Mouse (Mus musculus): ENCODE measurements around the gene Tatdn3. TPM values are rescaled to one million over a fixed set of nuclear protein-coding genes. Genes with fewer than 3 reads are reported as not detected.
"Not testable (repeated sequence)": the region's sequence is repeated elsewhere in the genome, so short reads cannot be mapped to it uniquely, and the experiment has no call there.

The Tatdn3 gene
- total RNA-seq, 2 experiments from 2014 or later, result 23.3 to 33.6 TPM

GRCm38 (mm10) chr1:191042106-191042505 lies 20.6 kb downstream of the Tatdn3 start:
- no peak for ATAC-seq (replicated peaks; ENCODE audit: low FRiP score, low TSS enrichment, poor library complexity, severe bottlenecking)

- ATAC-seq (replicated peaks; ENCODE audit: low FRiP score, low TSS enrichment, poor library complexity, severe bottlenecking), result no peak
Measured at GRCm38 (mm10) chr1:191041352-191041751, 21.4 kb downstream of the Tatdn3 start.

DNA sequence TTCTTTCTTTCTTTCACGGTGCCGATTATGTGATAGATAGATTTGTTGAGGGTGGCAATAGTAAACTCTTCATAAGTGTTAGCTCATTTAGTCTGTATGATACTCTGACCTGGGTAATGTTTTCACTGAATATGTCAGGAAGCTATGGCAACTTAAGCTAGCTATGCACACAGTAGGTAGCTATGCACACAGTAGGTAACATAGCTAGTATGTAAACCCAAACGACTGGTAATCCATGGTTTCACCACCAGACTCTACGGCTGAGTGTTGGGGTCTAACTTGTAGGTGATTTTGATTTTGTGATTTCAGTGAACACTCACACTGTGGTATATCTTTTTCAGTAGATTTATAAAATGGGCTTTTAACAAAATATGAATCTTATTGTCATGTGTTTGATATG lies 24.7 kb downstream of the Tatdn3 start:
- no peak for ATAC-seq (replicated peaks; ENCODE audit: low FRiP score, low TSS enrichment, poor library complexity, severe bottlenecking)

- ATAC-seq (replicated peaks; ENCODE audit: low FRiP score, low TSS enrichment, poor library complexity, severe bottlenecking), result no peak
Measured at GRCm38 (mm10) chr1:191036554-191037334, 26.0 kb downstream of the Tatdn3 start, which contains the start of gene Spata45. TSS of gene Spata45 (plus strand) at chr1:191036639.

GRCm38 (mm10) chr1:191035649-191036048 lies 27.1 kb downstream of the Tatdn3 start:
- no peak for ATAC-seq (replicated peaks; ENCODE audit: low FRiP score, low TSS enrichment, poor library complexity, severe bottlenecking)

- not testable (repeated sequence) for ATAC-seq (replicated peaks; ENCODE audit: low FRiP score, low TSS enrichment, poor library complexity, severe bottlenecking)
Measured at GRCm38 (mm10) chr1:191030922-191031425, 31.8 kb downstream of the Tatdn3 start.

DNA sequence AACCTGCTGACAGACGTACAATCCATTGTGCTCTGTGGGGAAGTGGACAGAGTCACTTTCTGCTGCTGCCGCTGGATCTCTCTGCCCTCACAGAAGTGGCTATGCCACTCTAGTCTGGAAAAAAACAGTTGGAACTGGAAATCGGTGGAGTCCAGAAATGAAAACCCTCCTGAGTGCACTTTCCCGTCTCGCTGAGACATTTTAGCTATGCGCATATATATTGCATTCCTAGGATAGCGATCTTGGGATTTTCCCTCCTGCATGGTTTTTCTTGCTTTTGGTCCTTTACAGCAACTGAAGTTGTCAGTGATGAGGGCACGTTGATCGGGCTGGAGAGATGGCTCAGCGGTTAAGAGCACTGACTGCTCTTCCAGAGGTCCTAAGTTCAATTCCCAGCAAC lies 32.5 kb downstream of the Tatdn3 start:
- no peak for ATAC-seq (replicated peaks; ENCODE audit: low FRiP score, low TSS enrichment, poor library complexity, severe bottlenecking)

- peak; percentile 95 for ATAC-seq (replicated peaks; ENCODE audit: low FRiP score, low TSS enrichment, poor library complexity, severe bottlenecking)
Measured at GRCm38 (mm10) chr1:191026021-191026713, 36.6 kb downstream of the Tatdn3 start, which contains the start of gene Flvcr1. TSS of gene Flvcr1 (minus strand) at chr1:191026158.

DNA sequence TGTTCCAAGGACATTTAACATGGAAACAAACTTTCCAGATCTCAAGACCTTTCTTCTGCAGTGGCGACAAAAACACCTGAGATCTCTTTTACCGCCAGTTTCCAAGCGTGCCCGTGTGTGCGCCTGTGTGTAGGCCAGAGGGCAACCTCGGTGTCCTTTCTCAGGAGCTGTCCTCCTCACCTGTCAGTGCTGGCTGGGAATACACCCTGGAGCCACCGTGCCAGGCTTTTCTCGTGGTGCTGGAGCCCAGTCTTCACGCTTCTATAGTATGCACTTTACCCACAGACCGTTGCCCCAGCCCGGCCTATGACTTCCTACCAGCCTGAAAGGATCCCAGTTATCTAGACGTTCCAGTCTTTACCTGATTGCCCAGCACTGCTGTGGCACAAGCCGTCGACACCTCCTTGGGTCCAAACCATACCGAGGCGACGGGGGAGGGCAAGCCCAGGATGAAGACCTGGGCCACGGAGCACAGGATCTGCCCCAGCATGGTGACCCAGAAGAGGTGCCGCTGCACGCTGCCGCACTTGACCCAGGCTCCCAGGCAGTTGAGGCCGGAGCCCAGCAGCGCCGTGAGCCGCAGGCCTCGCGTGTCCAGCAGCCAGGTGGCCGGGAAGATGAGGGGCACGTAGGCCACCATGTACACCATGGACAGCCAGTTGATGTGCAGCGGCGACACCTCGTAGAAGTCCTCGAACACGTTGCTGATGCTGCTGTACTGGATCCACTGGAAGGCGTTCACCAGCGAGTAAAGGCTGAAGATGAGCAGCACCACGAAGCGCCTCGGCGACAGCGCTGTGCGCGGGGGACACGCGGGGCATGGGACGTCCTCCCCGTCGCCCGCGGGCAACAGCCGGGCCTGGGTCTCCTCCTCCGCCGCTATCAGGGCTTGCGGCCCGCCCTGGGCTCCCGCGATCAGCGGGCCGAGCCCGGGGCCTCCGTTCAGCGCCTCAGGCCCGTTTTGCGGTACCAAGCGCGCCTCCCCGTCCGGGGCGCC lies 37.4 kb downstream of the Tatdn3 start:
- ATAC-seq (replicated peaks; ENCODE audit: low FRiP score, low TSS enrichment, poor library complexity, severe bottlenecking), result peak; percentile 47

GRCm38 (mm10) chr1:191023806-191024205 lies 38.9 kb downstream of the Tatdn3 start:
- not testable (repeated sequence) for ATAC-seq (replicated peaks; ENCODE audit: low FRiP score, low TSS enrichment, poor library complexity, severe bottlenecking)

- no peak for ATAC-seq (replicated peaks; ENCODE audit: low FRiP score, low TSS enrichment, poor library complexity, severe bottlenecking)
Measured at GRCm38 (mm10) chr1:191023140-191023539, 39.6 kb downstream of the Tatdn3 start.

DNA sequence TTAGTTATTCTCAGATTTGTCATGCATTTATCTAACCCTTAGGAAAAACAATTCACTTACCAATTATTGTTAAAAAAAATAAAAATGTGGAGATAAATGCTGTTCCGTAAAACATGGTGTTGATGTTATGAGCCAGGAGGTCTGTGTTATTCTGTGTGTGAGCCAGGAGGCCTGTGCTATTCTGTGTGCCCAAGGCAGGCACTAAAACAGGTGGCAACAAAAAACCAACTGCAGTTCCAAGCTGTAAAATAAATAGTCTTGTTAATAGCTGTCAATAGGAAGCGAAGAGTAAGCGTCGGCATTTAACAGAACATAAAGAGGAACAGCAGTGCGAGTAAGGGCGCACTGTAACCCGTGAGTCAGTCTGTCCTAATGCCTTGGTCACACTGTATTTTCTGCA lies 41.7 kb downstream of the Tatdn3 start:
- ATAC-seq (replicated peaks; ENCODE audit: low FRiP score, low TSS enrichment, poor library complexity, severe bottlenecking), result no peak

DNA sequence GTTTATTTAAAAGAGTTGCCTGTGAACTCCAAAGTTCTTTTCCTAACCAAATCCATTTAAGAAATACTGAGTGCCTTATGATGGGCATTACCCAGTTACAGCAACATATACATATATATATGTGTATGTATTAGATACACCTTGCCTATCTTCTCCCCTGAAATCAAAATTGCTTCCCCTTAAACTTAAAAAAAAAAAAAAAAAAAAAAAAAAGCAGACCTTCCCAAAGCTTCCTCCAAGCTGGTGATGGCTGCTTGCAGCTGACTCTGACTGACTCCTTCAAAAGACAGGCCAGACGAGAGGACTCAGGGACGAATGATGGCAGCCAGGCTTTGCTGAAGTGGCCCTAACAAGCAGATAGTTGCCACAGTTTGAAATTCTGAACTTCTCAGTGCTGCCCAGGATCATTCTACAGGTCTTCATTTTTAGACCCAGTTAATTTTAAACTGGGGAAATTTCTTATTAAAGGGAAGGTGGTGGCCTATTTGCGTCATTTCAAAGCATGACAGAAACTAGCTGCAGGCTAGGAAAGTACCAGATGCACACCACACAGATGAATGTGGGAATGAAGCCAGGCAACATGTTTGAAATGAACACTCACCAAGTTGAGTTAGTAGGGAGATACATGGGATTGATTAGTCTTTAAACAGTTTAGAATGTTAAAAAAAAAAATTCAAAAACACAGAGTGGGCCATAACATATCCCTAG lies 42.4 kb downstream of the Tatdn3 start:
- no peak for ATAC-seq (replicated peaks; ENCODE audit: low FRiP score, low TSS enrichment, poor library complexity, severe bottlenecking)

- no peak for ATAC-seq (replicated peaks; ENCODE audit: low FRiP score, low TSS enrichment, poor library complexity, severe bottlenecking)
Measured at GRCm38 (mm10) chr1:191019803-191020202, 42.9 kb downstream of the Tatdn3 start.

- ATAC-seq (replicated peaks; ENCODE audit: low FRiP score, low TSS enrichment, poor library complexity, severe bottlenecking), result no peak
Measured at GRCm38 (mm10) chr1:191014271-191014670, 48.5 kb downstream of the Tatdn3 start.

DNA sequence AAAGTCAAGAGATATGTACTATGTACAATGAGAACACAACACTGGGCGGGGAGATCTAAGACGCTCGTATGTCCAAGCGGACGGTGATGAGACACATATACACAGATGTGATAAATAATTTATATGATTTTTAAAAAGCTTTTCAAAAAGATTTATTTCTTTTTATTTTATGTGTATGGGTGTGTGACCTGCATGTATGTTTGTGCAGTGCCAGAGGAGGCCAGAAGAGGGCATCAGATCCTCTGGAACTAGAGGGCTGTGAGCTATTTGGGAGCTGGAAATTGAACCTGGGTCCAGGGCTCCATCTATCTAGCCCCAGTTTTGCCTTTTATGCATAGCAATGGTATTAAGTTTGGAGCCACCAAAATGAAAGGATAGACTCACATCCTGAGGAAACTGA lies 54.0 kb downstream of the Tatdn3 start:
- no peak for ATAC-seq (replicated peaks; ENCODE audit: low FRiP score, low TSS enrichment, poor library complexity, severe bottlenecking)

DNA sequence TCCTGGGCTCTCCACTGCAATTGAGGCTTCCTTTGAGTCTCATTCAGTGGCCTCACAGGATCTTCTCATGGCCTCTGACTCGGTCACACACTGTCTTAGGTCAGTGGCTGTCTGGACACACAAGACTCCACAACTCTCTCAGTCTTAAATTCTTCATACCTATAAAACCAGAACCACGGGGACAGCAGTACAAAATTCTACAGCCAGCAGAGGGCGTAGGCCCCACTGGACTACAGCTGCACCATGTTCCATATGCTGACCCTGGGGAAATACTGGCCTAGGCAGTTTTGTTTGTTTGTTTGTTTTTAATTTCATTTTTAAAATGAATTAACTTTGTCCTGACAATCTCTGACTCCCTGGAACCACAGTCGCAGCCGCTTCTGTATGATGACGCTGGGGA lies 60.5 kb downstream of the Tatdn3 start:
- ATAC-seq (replicated peaks; ENCODE audit: low FRiP score, low TSS enrichment, poor library complexity, severe bottlenecking), result peak; percentile 74; the same call in 1 of the 2 replicates

- no peak for ATAC-seq (replicated peaks; ENCODE audit: low FRiP score, low TSS enrichment, poor library complexity, severe bottlenecking)
Measured at GRCm38 (mm10) chr1:191000686-191001085, 62.0 kb downstream of the Tatdn3 start.

DNA sequence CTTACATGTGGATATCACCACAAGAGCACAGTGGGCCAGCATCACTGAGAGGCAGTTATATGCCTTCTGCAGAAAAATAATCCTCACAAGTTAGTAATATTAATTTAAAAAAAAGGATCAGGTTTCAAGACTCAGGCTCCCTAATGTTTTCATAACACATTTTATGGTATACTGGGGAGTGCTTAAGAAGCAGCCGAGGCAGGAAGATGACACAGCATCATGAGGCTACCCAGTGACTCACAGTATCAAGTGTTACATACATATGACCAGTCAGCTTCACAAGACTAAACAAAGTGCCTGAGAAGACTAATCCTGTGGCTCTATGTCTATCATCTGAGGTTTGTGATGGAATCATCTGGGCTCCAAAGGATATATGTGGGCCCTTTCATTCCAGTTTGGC lies 64.7 kb downstream of the Tatdn3 start:
- ATAC-seq (replicated peaks; ENCODE audit: low FRiP score, low TSS enrichment, poor library complexity, severe bottlenecking), result no peak
